Mouse (Mus musculus) olfactory bulb, adult 2 months (tissue): ENCODE measurements at regions not wholly inside any gene's neighbourhood (a gene's known extent, or its start where the extent isn't known, plus 50 kb on each side); places are given as distances from the start of the nearest gene placed in this dataset.

Source experiments
- CTCF ChIP-seq: fragments of 200-500 bp; IDR thresholded peaks from 2 replicates; pipeline ENCODE4 v1.5.1; 2012; ENCODE audit warnings: low read depth, mild to moderate bottlenecking, low read length, moderate library complexity; ENCODE audit not compliant: insufficient read depth
- POLR2A ChIP-seq: fragments of 200-500 bp; IDR thresholded peaks from 2 replicates; pipeline ENCODE4 v1.6.1; 2012; ENCODE audit warnings: mild to moderate bottlenecking, low read depth, low read length, moderate library complexity; ENCODE audit not compliant: insufficient read depth

DNA sequence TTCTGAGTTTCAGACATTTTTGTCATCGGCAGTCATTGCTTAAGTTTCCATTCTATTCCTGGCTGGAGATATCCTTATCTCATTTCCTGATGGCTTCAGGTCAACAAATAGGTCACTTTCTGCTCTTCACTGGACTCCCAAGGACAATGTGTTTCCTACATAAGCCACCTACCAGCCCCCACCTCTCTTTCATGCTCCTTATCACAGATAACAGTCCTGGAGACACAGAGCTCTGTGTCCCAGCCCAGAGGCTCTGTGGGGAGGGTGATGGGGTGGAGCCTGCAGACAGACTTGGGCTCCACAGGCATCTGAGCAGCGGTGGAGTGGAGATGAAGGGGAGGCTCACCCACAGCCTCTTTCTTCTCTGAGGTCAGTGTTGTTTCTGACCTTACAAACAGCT is 148.8 kb upstream of the Gadl1 start:
- no peak for TF ChIP-seq CTCF
- no peak for TF ChIP-seq POLR2A
